Mouse (Mus musculus) C2C12 (cell line): ENCODE results near the gene Amdhd1. TPM values are rescaled to one million over a fixed set of nuclear protein-coding genes. Genes with fewer than 3 reads are reported as not detected.

Experiments used
- H3K27me3 ChIP-seq: one replicate; pipeline ENCODE4 v1.6.1; 2011; ENCODE audit not compliant: control insufficient read depth, insufficient read depth, insufficient read length
- H3K36me3 ChIP-seq: one replicate; pipeline ENCODE4 v1.6.1; 2011; ENCODE audit not compliant: control insufficient read depth, insufficient read depth
- H3K4me3 ChIP-seq: one replicate; pipeline ENCODE4 v1.5.1; 2011; ENCODE audit warnings: mild to moderate bottlenecking, control low read depth; ENCODE audit not compliant: poor library complexity, insufficient read depth, severe bottlenecking
- H3K79me2 ChIP-seq: one replicate; pipeline ENCODE4 v1.6.1; 2011; ENCODE audit not compliant: control insufficient read depth, insufficient read depth
- H3K79me3 ChIP-seq: one replicate; pipeline ENCODE4 v1.6.1; 2011; ENCODE audit warnings: low read depth, control low read depth
- H3ac ChIP-seq: one replicate; pipeline ENCODE3; 2011; ENCODE audit warnings: low read depth; ENCODE audit not compliant: control insufficient read depth, insufficient read length
- CEBPB ChIP-seq: IDR thresholded peaks from one replicate; pipeline ENCODE4 v1.6.1; 2011; ENCODE audit warnings: low read depth, mild to moderate bottlenecking, control low read depth, moderate library complexity
- CTCF ChIP-seq: IDR thresholded peaks from one replicate; pipeline ENCODE4 v1.5.1; 2011; ENCODE audit not compliant: control insufficient read depth, insufficient read depth, insufficient read length
- FOSL1 ChIP-seq: IDR thresholded peaks from one replicate; pipeline ENCODE4 v1.8.0; 2011; ENCODE audit warnings: mild to moderate bottlenecking, low read length; ENCODE audit not compliant: poor library complexity, insufficient read depth, severe bottlenecking
- MAX ChIP-seq: IDR thresholded peaks from one replicate; pipeline ENCODE4 v1.6.1; 2011; ENCODE audit warnings: mild to moderate bottlenecking, control low read depth
- MYOD1 ChIP-seq: IDR thresholded peaks from one replicate; pipeline ENCODE4 v1.6.1; 2011; ENCODE audit warnings: low read depth; ENCODE audit not compliant: control insufficient read depth, insufficient read length
- MYOG ChIP-seq: IDR thresholded peaks from one replicate; pipeline ENCODE4 v1.6.1; 2011; ENCODE audit not compliant: control insufficient read depth, insufficient read length; ENCODE audit errors: extremely low read depth
- USF1 ChIP-seq: IDR thresholded peaks from one replicate; pipeline ENCODE4 v1.6.1; 2011; ENCODE audit warnings: low read depth, mild to moderate bottlenecking, control low read depth, moderate library complexity
- polyA plus RNA-seq: library from polyadenylated mRNA; unstranded; fragments of >200 nt; fragmentation: generic; extraction: Trizol; gene quantifications from one replicate; pipeline ENCODE4 v1.2.1, GENCODE M21; 2012; ENCODE audit warnings: missing spikeins

Amdhd1 gene
- polyA plus RNA-seq, 1 experiment, result 0.04 TPM

- TF ChIP-seq FOSL1, result no peak
- TF ChIP-seq MYOG, result no peak
- H3K79me2 ChIP-seq, result no peaks in the 10 kb centered on the region
- no peak overlapping the region for H3ac ChIP-seq
- H3K4me3 ChIP-seq, result no peak overlapping the region
- no peaks in the 10 kb centered on the region for H3K27me3 ChIP-seq
- H3K36me3 ChIP-seq, result no peaks in the 10 kb centered on the region
- H3K79me3 ChIP-seq, result no peaks in the 10 kb centered on the region
These were observed 23.9 kb downstream of the Amdhd1 start for GRCm38 (mm10) chr10:93515927-93516326.

- H3K79me3 ChIP-seq, result no peaks in the 10 kb centered on the region
- H3K79me2 ChIP-seq, result no peaks in the 10 kb centered on the region
- no peak overlapping the region for H3K4me3 ChIP-seq
- no peak for TF ChIP-seq MAX
- no peak for TF ChIP-seq MYOG
- TF ChIP-seq MYOD1, result no peak
- no peak for TF ChIP-seq FOSL1
- no peak for TF ChIP-seq USF1
- TF ChIP-seq CEBPB, result no peak
- no peak for TF ChIP-seq CTCF
- H3ac ChIP-seq, result no peak overlapping the region
- H3K27me3 ChIP-seq, result no peaks in the 10 kb centered on the region
- no peaks in the 10 kb centered on the region for H3K36me3 ChIP-seq
These were observed 24.4 kb downstream of the Amdhd1 start for GRCm38 (mm10) chr10:93515419-93515818.

- no peak overlapping the region for H3K4me3 ChIP-seq
- no peaks in the 10 kb centered on the region for H3K36me3 ChIP-seq
- H3K79me2 ChIP-seq, result no peaks in the 10 kb centered on the region
- H3K27me3 ChIP-seq, result no peaks in the 10 kb centered on the region
- no peak overlapping the region for H3ac ChIP-seq
- no peaks in the 10 kb centered on the region for H3K79me3 ChIP-seq
- TF ChIP-seq USF1, result no peak
- TF ChIP-seq CEBPB, result no peak
- no peak for TF ChIP-seq MYOD1
- no peak for TF ChIP-seq FOSL1
- TF ChIP-seq MAX, result no peak
- no peak for TF ChIP-seq MYOG
- TF ChIP-seq CTCF, result no peak
These were observed 30.2 kb downstream of the Amdhd1 start for GRCm38 (mm10) chr10:93509532-93510153.

GRCm38 (mm10) chr10:93508383-93508970 is 31.4 kb downstream of the Amdhd1 start:
- TF ChIP-seq MYOG, result no peak
- TF ChIP-seq USF1, result no peak
- no peak for TF ChIP-seq MAX
- TF ChIP-seq CTCF, result no peak
- no peak for TF ChIP-seq FOSL1
- no peak for TF ChIP-seq CEBPB
- no peak for TF ChIP-seq MYOD1
- H3K79me2 ChIP-seq, result no peaks in the 10 kb centered on the region
- no peaks in the 10 kb centered on the region for H3K36me3 ChIP-seq
- H3K79me3 ChIP-seq, result no peaks in the 10 kb centered on the region
- no peak overlapping the region for H3K4me3 ChIP-seq
- H3ac ChIP-seq, result no peak overlapping the region
- no peaks in the 10 kb centered on the region for H3K27me3 ChIP-seq

- Histone ChIP-seq H3ac (no peak overlapping the region), H3K27me3 (no peaks in the 10 kb centered on the region), H3K4me3 (no peak overlapping the region), H3K79me2 (no peaks in the 10 kb centered on the region), H3K79me3 (no peaks in the 10 kb centered on the region), H3K36me3 (no peaks in the 10 kb centered on the region)
- TF ChIP-seq CTCF, result no peak
- no peak for TF ChIP-seq MYOD1
- TF ChIP-seq MAX, result no peak
These were observed 38.5 kb downstream of the Amdhd1 start for GRCm38 (mm10) chr10:93501346-93501745.

- Histone ChIP-seq H3K79me3 (no peaks in the 10 kb centered on the region), H3K79me2 (no peaks in the 10 kb centered on the region), H3K36me3 (no peaks in the 10 kb centered on the region), H3K27me3 (no peaks in the 10 kb centered on the region), H3K4me3 (no peak overlapping the region), H3ac (no peak overlapping the region)
- no peak for TF ChIP-seq MYOG
These were observed 39.0 kb downstream of the Amdhd1 start for GRCm38 (mm10) chr10:93500864-93501263.
